Mouse (Mus musculus): Measurements from ENCODE around the gene Rcc1l. TPM values are rescaled to one million over a fixed set of nuclear protein-coding genes. Genes with fewer than 3 reads are reported as not detected.

Rcc1l gene
- total and polyA plus RNA-seq, 3 experiments = 19.8 to 33.7 (median 30.2) TPM

DNA sequence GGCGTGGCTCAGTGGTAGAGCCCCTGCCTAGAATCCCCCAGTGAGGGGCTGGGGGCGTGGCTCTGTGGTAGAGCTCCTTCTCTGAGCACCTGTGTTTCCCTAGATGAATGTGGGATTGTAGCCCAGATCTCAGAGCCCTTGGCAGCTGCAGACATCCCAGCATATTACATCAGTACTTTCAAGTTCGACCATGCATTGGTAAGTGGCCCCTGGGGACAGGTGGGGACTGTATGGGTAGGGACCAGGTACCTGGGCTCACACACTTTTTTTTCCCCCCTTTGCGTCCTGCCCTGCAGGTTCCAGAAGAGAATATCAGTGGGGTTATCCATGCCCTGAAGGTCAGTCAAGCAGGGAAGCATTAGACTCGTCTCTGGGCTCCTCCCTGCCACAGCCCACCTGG, 38.6 kb downstream of the Rcc1l start:
- 69% methylated on average over 5 of the region's 5 CpGs for WGBS
- H3K27ac ChIP-seq = no peak overlapping the region
- DNase-seq = no peak
- H3K4me1 ChIP-seq (ENCODE audit: control insufficient read depth, insufficient read depth, low read length) = no peaks in the 10 kb centered on the region
- no peak overlapping the region for H3K4me3 ChIP-seq
- no peaks in the 10 kb centered on the region for H3K36me3 ChIP-seq (ENCODE audit: control insufficient read depth, insufficient read depth, low read length)
- intact Hi-C loops (cut with DNase I) = no loop called here
- no peaks in the 10 kb centered on the region for H3K27me3 ChIP-seq (ENCODE audit: control insufficient read depth, insufficient read depth, low read length)
- no peak overlapping the region for H3K9ac ChIP-seq (ENCODE audit: low read depth, low read length)
- H3K79me2 ChIP-seq (replicated peaks; ENCODE audit: control insufficient read depth, insufficient read depth, low read length) = no peaks in the 10 kb centered on the region
- TF ChIP-seq POLR2A (IDR thresholded peaks at IDR 0.05; ENCODE audit: insufficient read depth, low read depth, low read length) (no peak), EP300 (IDR thresholded peaks at IDR 0.05; ENCODE audit: insufficient read depth, low read depth, low read length) (no peak), CTCF (IDR thresholded peaks at IDR 0.05) (no peak)

DNA sequence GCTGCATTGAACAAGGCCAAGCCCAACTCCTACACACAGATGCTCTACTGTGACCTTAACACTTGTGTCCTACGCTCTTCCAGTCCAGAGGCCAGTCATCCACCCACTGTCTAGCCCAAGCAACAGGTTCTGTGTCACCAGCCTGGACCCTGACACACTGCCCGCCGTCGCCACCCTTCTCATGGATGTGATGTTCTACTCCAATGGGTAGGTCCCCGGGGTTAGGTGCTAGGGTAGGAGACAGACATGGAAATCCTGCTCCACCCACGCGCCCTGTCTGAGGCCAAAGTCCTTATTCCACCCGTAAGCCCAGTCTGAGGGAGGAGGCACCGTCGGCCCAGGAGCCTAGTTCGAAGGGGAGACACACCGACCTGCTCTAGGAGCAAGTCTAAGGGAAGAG, 40.6 kb downstream of the Rcc1l start:
- intact Hi-C loops (cut with DNase I) = no loop called here
- Histone ChIP-seq H3K36me3 (ENCODE audit: control insufficient read depth, insufficient read depth, low read length) (no peaks in the 10 kb centered on the region), H3K27ac (no peak overlapping the region), H3K4me3 (no peak overlapping the region), H3K79me2 (replicated peaks; ENCODE audit: control insufficient read depth, insufficient read depth, low read length) (no peaks in the 10 kb centered on the region), H3K4me1 (ENCODE audit: control insufficient read depth, insufficient read depth, low read length) (no peaks in the 10 kb centered on the region), H3K27me3 (ENCODE audit: control insufficient read depth, insufficient read depth, low read length) (no peaks in the 10 kb centered on the region), H3K9ac (ENCODE audit: low read depth, low read length) (no peak overlapping the region)
- 94% methylated on average over 12 of the region's 12 CpGs for WGBS
- no peak for DNase-seq
- TF ChIP-seq EP300 (IDR thresholded peaks at IDR 0.05; ENCODE audit: insufficient read depth, low read depth, low read length) (no peak), CTCF (IDR thresholded peaks at IDR 0.05) (no peak), POLR2A (IDR thresholded peaks at IDR 0.05; ENCODE audit: insufficient read depth, low read depth, low read length) (no peak)

DNA sequence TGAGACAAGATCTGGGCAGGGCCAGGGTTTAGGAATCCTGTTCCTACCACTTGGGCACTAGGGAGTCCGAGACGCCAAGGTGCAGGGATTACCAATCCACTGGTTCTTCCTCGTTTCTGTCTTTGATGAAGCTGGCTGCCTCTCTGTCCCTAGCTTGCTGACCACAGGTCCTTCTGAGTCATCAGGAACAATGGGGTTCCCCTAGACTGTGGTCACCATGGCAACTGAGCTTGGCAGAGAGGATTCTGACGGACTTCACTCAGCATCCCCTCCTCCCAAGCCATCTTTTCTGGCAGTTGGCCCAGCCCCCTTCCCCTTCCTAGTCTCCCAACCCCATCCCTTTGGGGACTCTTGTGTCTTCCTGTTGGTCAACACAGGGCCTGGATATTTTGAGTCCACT, 45.0 kb downstream of the Rcc1l start:
- no peak overlapping the region for H3K9ac ChIP-seq (ENCODE audit: low read depth, low read length)
- DNase-seq = no peak
- H3K4me1 ChIP-seq (ENCODE audit: control insufficient read depth, insufficient read depth, low read length) = no peaks in the 10 kb centered on the region
- intact Hi-C loops (cut with DNase I) = no loop called here
- TF ChIP-seq POLR2A (IDR thresholded peaks at IDR 0.05; ENCODE audit: insufficient read depth, low read depth, low read length) (no peak), CTCF (IDR thresholded peaks at IDR 0.05) (no peak), EP300 (IDR thresholded peaks at IDR 0.05; ENCODE audit: insufficient read depth, low read depth, low read length) (no peak)
- no peaks in the 10 kb centered on the region for H3K27me3 ChIP-seq (ENCODE audit: control insufficient read depth, insufficient read depth, low read length)
- H3K4me3 ChIP-seq = no peak overlapping the region
- WGBS = 55% methylated on average over 4 of the region's 4 CpGs
- H3K27ac ChIP-seq = no peak overlapping the region
- H3K79me2 ChIP-seq (replicated peaks; ENCODE audit: control insufficient read depth, insufficient read depth, low read length) = no peaks in the 10 kb centered on the region
- H3K36me3 ChIP-seq (ENCODE audit: control insufficient read depth, insufficient read depth, low read length) = no peaks in the 10 kb centered on the region

DNA sequence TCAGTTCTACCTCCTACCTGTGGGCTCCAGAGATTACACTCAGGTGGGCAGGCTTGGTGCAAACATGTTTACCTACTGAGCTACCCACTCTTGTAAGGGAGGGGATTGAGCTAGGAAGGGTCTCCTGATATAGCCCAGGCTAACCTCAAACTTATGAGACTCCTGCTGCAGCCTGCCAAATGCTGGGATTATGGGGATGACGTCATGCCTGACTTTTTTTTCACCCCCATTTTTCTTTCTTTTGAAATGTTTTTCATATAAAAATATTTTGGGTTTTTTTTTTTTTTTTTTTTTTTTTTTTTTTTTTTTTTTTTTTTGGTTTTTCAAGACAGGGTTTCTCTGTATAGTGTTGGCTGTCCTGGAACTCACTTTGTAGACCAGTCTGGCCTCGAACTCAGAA, 50.3 kb downstream of the Rcc1l start:
- Histone ChIP-seq H3K36me3 (ENCODE audit: control insufficient read depth, insufficient read depth, low read length) (no peaks in the 10 kb centered on the region), H3K9ac (ENCODE audit: low read depth, low read length) (no peak overlapping the region), H3K79me2 (replicated peaks; ENCODE audit: control insufficient read depth, insufficient read depth, low read length) (no peaks in the 10 kb centered on the region), H3K4me3 (no peak overlapping the region), H3K27ac (no peak overlapping the region), H3K27me3 (ENCODE audit: control insufficient read depth, insufficient read depth, low read length) (no peaks in the 10 kb centered on the region), H3K4me1 (ENCODE audit: control insufficient read depth, insufficient read depth, low read length) (peaks cover 4% of the 10 kb centered on the region; the same call in 1 of the 2 replicates)
- TF ChIP-seq CTCF (IDR thresholded peaks at IDR 0.05) (no peak), POLR2A (IDR thresholded peaks at IDR 0.05; ENCODE audit: insufficient read depth, low read depth, low read length) (no peak), EP300 (IDR thresholded peaks at IDR 0.05; ENCODE audit: insufficient read depth, low read depth, low read length) (no peak)
- WGBS = 74% methylated on average over 2 of the region's 2 CpGs
- no peak for DNase-seq
- intact Hi-C loops (cut with DNase I) = no loop called here

DNA sequence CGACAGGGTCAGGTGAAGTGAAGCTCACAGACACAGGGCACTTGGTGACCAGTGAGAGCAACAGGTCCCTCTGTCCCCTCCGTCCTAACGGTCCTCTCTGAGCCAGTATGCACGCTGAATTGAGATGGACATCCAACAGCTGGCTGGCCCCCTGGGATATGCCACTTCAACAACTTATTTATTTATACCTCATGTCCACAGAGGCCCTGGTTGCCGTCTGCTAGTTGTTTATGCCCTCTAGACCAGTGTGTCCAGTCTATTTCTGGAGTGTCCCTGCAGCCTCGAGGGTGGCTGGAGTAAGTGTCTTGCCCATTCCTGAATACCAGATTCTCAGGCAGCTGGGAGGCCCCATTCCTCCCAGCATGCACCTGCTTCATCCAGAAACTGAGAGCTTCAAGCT, 52.7 kb downstream of the Rcc1l start:
- DNase-seq = peak in 1 of 2 experiments; percentile 52
- Histone ChIP-seq H3K27me3 (ENCODE audit: control insufficient read depth, insufficient read depth, low read length) (no peaks in the 10 kb centered on the region), H3K9ac (ENCODE audit: low read depth, low read length) (no peak overlapping the region), H3K79me2 (replicated peaks; ENCODE audit: control insufficient read depth, insufficient read depth, low read length) (no peaks in the 10 kb centered on the region), H3K4me3 (no peak overlapping the region), H3K27ac (peak overlapping the region; percentile 75), H3K36me3 (ENCODE audit: control insufficient read depth, insufficient read depth, low read length) (no peaks in the 10 kb centered on the region), H3K4me1 (ENCODE audit: control insufficient read depth, insufficient read depth, low read length) (peaks cover 7% of the 10 kb centered on the region; the same call in 1 of the 2 replicates)
- intact Hi-C loops (cut with DNase I) = no loop called here
- 52% methylated on average over 6 of the region's 6 CpGs for WGBS
- TF ChIP-seq POLR2A (IDR thresholded peaks at IDR 0.05; ENCODE audit: insufficient read depth, low read depth, low read length) (peak; percentile 20; the same call in 1 of the 2 replicates), CTCF (IDR thresholded peaks at IDR 0.05) (no peak), EP300 (IDR thresholded peaks at IDR 0.05; ENCODE audit: insufficient read depth, low read depth, low read length) (peak; percentile 89)

DNA sequence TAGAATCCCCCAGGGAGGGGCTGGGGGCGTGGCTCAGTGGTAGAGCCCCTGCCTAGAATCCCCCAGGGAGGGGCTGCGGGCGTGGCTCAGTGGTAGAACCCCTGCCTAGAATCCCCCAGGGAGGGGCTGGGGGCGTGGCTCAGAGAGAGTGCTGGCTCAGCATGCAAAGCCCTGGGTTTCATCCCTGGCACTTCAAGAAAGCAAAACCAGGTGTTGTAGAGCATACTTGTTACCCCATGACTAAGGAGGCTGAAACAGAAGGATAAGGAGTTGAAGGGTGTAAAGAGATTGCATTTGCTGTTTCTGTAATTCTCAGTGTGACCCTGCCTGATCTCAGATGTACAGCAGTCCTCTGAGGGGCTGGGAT, 54.7 kb downstream of the Rcc1l start:
- H3K27ac ChIP-seq = peak overlapping the region; percentile 66
- no peak overlapping the region for H3K9ac ChIP-seq (ENCODE audit: low read depth, low read length)
- peaks cover 7% of the 10 kb centered on the region; the same call in 1 of the 2 replicates for H3K4me1 ChIP-seq (ENCODE audit: control insufficient read depth, insufficient read depth, low read length)
- H3K36me3 ChIP-seq (ENCODE audit: control insufficient read depth, insufficient read depth, low read length) = no peaks in the 10 kb centered on the region
- WGBS = 84% methylated on average over 4 of the region's 4 CpGs
- no peaks in the 10 kb centered on the region for H3K79me2 ChIP-seq (replicated peaks; ENCODE audit: control insufficient read depth, insufficient read depth, low read length)
- DNase-seq = no peak
- H3K27me3 ChIP-seq (ENCODE audit: control insufficient read depth, insufficient read depth, low read length) = no peaks in the 10 kb centered on the region
- H3K4me3 ChIP-seq = no peak overlapping the region
- intact Hi-C loops (cut with DNase I) = no loop called here
- no peak for TF ChIP-seq EP300 (IDR thresholded peaks at IDR 0.05; ENCODE audit: insufficient read depth, low read depth, low read length)
- no peak for TF ChIP-seq POLR2A (IDR thresholded peaks at IDR 0.05; ENCODE audit: insufficient read depth, low read depth, low read length)
- TF ChIP-seq CTCF (IDR thresholded peaks at IDR 0.05) = no peak

Measured in heart, adult 2 months (tissue).